Comparison of ENCODE assay signal across 26 mouse cellular contexts in genomic region chr13:99855229-99855628, GRCm38 (mm10). TPM values are rescaled to one million over a fixed set of nuclear protein-coding genes. Genes with fewer than 3 reads are reported as not detected.
DNase-seq lines count a peak whose midpoint lies in the region; ATAC-seq and TF ChIP-seq lines count a peak whose summit lies in the region.
"Had no signal": no experiment of that assay in that cellular context is flagged by ENCODE, and none has a peak within 500 bp of the region (broad histone marks: within the 10 kb centered on the region; RNA-seq: fewer than 3 reads in every experiment).

No protein-coding gene starts in this region.

- no peak overlapping the region for H3K4me2 ChIP-seq in liver, postnatal 0 days (ENCODE audit: low read depth, low read length)
- H3K4me2 ChIP-seq in stomach, postnatal 0 days (replicated peaks; ENCODE audit: low read depth), result no peak overlapping the region
- H3K4me2 ChIP-seq in neural tube, embryonic 15.5 days, result no peak overlapping the region
- H3K4me2 ChIP-seq: embryonic facial prominence, embryonic 13.5 days; embryonic facial prominence, embryonic 15.5 days; forebrain, embryonic 12.5 days had no signal

- no peaks in the 10 kb centered on the region for H3K36me3 ChIP-seq in heart, embryonic 10.5 days
- H3K36me3 ChIP-seq in liver, postnatal 0 days (replicated peaks; ENCODE audit: insufficient read depth, low read length), result no peaks in the 10 kb centered on the region
- H3K36me3 ChIP-seq in stomach, postnatal 0 days (ENCODE audit: control insufficient read depth, insufficient read depth, low read length), result no peaks in the 10 kb centered on the region
- H3K36me3 ChIP-seq in neural tube, embryonic 15.5 days, result no peaks in the 10 kb centered on the region
- H3K36me3 ChIP-seq: embryonic facial prominence, embryonic 13.5 days; embryonic facial prominence, embryonic 15.5 days; forebrain, embryonic 10.5 days; forebrain, embryonic 12.5 days had no signal

- ATAC-seq in liver, postnatal 0 days, result no peak
- no peak for ATAC-seq in stomach, postnatal 0 days (ENCODE audit: low FRiP score, low TSS enrichment)
- ATAC-seq in neural tube, embryonic 15.5 days (ENCODE audit: low FRiP score), result no peak
- ATAC-seq: forebrain, embryonic 14.5 days had no signal

- peaks cover 15% of the 10 kb centered on the region for H3K4me1 ChIP-seq in heart, embryonic 10.5 days
- no peaks in the 10 kb centered on the region for H3K4me1 ChIP-seq in liver, postnatal 0 days (ENCODE audit: insufficient read depth)
- H3K4me1 ChIP-seq in stomach, postnatal 0 days (replicated peaks; ENCODE audit: control insufficient read depth, insufficient read depth), result no peaks in the 10 kb centered on the region
- H3K4me1 ChIP-seq in neural tube, embryonic 15.5 days, result no peaks in the 10 kb centered on the region
- H3K4me1 ChIP-seq: embryonic facial prominence, embryonic 13.5 days; embryonic facial prominence, embryonic 15.5 days had no signal

- H3K4me3 ChIP-seq in heart, embryonic 10.5 days, result no peak overlapping the region
- H3K4me3 ChIP-seq in liver, postnatal 0 days (ENCODE audit: low read depth, low read length), result no peak overlapping the region
- H3K4me3 ChIP-seq in stomach, postnatal 0 days (ENCODE audit: low read depth, low read length), result no peak overlapping the region
- H3K4me3 ChIP-seq in neural tube, embryonic 15.5 days (replicated peaks), result no peak overlapping the region
- H3K4me3 ChIP-seq: embryonic facial prominence, embryonic 13.5 days; embryonic facial prominence, embryonic 15.5 days; erythroblast, embryonic 14.5 days; forebrain, embryonic 10.5 days; forebrain, embryonic 12.5 days had no signal

- H3K9ac ChIP-seq in liver, postnatal 0 days (replicated peaks), result no peak overlapping the region
- H3K9ac ChIP-seq in stomach, postnatal 0 days (ENCODE audit: low read length), result no peak overlapping the region
- H3K9ac ChIP-seq in neural tube, embryonic 15.5 days (replicated peaks), result no peak overlapping the region
- H3K9ac ChIP-seq: embryonic facial prominence, embryonic 13.5 days; embryonic facial prominence, embryonic 15.5 days; forebrain, embryonic 12.5 days had no signal

- no peaks in the 10 kb centered on the region for H3K27me3 ChIP-seq in heart, embryonic 10.5 days (ENCODE audit: insufficient read depth, poor library complexity, severe bottlenecking)
- no peaks in the 10 kb centered on the region for H3K27me3 ChIP-seq in liver, postnatal 0 days (ENCODE audit: insufficient read depth, low read length)
- no peaks in the 10 kb centered on the region for H3K27me3 ChIP-seq in stomach, postnatal 0 days (ENCODE audit: control insufficient read depth, insufficient read depth, low read length)
- H3K27me3 ChIP-seq in neural tube, embryonic 15.5 days (replicated peaks), result no peaks in the 10 kb centered on the region
- H3K27me3 ChIP-seq: embryonic facial prominence, embryonic 15.5 days; forebrain, embryonic 12.5 days had no signal

- WGBS in heart, embryonic 10.5 days, result 80% methylated on average over 5 of the region's 5 CpGs
- WGBS in liver, postnatal 0 days (ENCODE audit: insufficient replicate concordance), result 76% methylated on average over 5 of the region's 5 CpGs
- WGBS in stomach, postnatal 0 days, result 80% methylated on average over 5 of the region's 5 CpGs
- WGBS in neural tube, embryonic 15.5 days, result 90% methylated on average over 5 of the region's 5 CpGs

- no peak overlapping the region for H3K27ac ChIP-seq in heart, embryonic 10.5 days
- H3K27ac ChIP-seq in liver, postnatal 0 days (ENCODE audit: low read depth), result no peak overlapping the region
- no peak overlapping the region for H3K27ac ChIP-seq in stomach, postnatal 0 days (replicated peaks)
- H3K27ac ChIP-seq in neural tube, embryonic 15.5 days (replicated peaks), result no peak overlapping the region
- H3K27ac ChIP-seq: embryonic facial prominence, embryonic 13.5 days; embryonic facial prominence, embryonic 15.5 days; forebrain, embryonic 10.5 days; forebrain, embryonic 12.5 days had no signal

- TF ChIP-seq EP300 in liver, postnatal 0 days (IDR thresholded peaks at IDR 0.05; ENCODE audit: low read depth), result no peak
- no peak for TF ChIP-seq EP300 in stomach, postnatal 0 days (optimal IDR thresholded peaks at IDR 0.05)

- intact Hi-C loops in heart, postnatal 36 days (cut with DNase I), result loop anchor here (10.0 kb wide), 1 partner anchor 1040 kb away; the partner anchor contains the start of gene Fcho2

- TF ChIP-seq CTCF in liver, postnatal 0 days (IDR thresholded peaks at IDR 0.05; ENCODE audit: low read depth), result no peak
- no peak for TF ChIP-seq CTCF in stomach, postnatal 0 days (IDR thresholded peaks at IDR 0.05; ENCODE audit: low read depth)

- H3K9me3 ChIP-seq in heart, embryonic 10.5 days, result no peaks in the 10 kb centered on the region
- no peaks in the 10 kb centered on the region for H3K9me3 ChIP-seq in liver, postnatal 0 days (ENCODE audit: low read length)
- no peaks in the 10 kb centered on the region for H3K9me3 ChIP-seq in stomach, postnatal 0 days (ENCODE audit: control insufficient read depth, low read length)
- no peaks in the 10 kb centered on the region for H3K9me3 ChIP-seq in neural tube, embryonic 15.5 days (replicated peaks)
- H3K9me3 ChIP-seq: embryonic facial prominence, embryonic 13.5 days; embryonic facial prominence, embryonic 15.5 days; forebrain, embryonic 10.5 days; forebrain, embryonic 12.5 days had no signal

- DNase-seq in heart, embryonic 10.5 days (ENCODE audit: low spot score), result peak; percentile 52
- no peak for DNase-seq in heart, postnatal 36 days
- peak; percentile 7 for DNase-seq in liver, postnatal 0 days
- no peak for DNase-seq in liver
- DNase-seq in stomach, postnatal 0 days (ENCODE audit: low spot score), result peak; percentile 8
- DNase-seq: adrenal gland, adult 2 months; adrenal gland, postnatal 10 days; adrenal gland, postnatal 25 days; cerebellum, adult 11 months; cerebellum, adult 18-20 months; cerebellum, adult 8-10 months; cerebellum, adult 9-11 months; cerebellum, postnatal 14 days; cerebellum, postnatal 36 days; embryo, embryonic 11 days had no signal

RNA-seq across cellular contexts. Expression of gene Cartpt, which starts 45.7 kb away (rescaled TPM):
- 0.33 TPM in 1 of 2 replicates, not detected in the other for polyA plus RNA-seq in heart, embryonic 10.5 days (2016; fragmentation: Nextera tagmentation; extraction: Ambion mirVana)
- total RNA-seq in heart, postnatal 36 days (2021), result not detected
- polyA plus RNA-seq in liver, postnatal 0 days (2015; fragmentation: Nextera tagmentation; extraction: Ambion mirVana), result not detected in 2 replicates
- polyA plus RNA-seq in stomach, postnatal 0 days (2015; fragmentation: Nextera tagmentation; extraction: Ambion mirVana), result 72.1 and 79.7 TPM in 2 replicates
- polyA plus RNA-seq in neural tube, embryonic 15.5 days (2015; fragmentation: Nextera tagmentation; extraction: Ambion mirVana), result 78.6 and 86.7 TPM in 2 replicates
- total RNA-seq: common myeloid progenitor, adult 5-6 weeks; ES-E14; MEL had no signal
- polyA plus RNA-seq: C2C12; erythroblast, embryonic 14.5 days had no signal

Comparison
In these comparisons a context has a peak if more than half of its experiments do, and no peak if none do; other contexts are left out.
1. DNase-seq: peak in heart, embryonic 10.5 days (single experiment), liver, postnatal 0 days (single experiment) and stomach, postnatal 0 days (single experiment); none in heart, postnatal 36 days (0 of 2) and liver (single experiment).
2. RNA of gene Cartpt, which starts 45.7 kb away (polyA plus RNA-seq): 78.6 to 86.7 TPM in neural tube, embryonic 15.5 days and 72.1 to 79.7 TPM in stomach, postnatal 0 days; 0.33 TPM in heart, embryonic 10.5 days and not detected in liver, postnatal 0 days; every median in the first group is over 10 times any median in the second.